Mouse (Mus musculus) testis, adult 2 months (tissue): ENCODE measurements around the gene Pip5k1b. TPM values are rescaled to one million over a fixed set of nuclear protein-coding genes. Genes with fewer than 3 reads are reported as not detected.

Experiments used
- H3K27ac ChIP-seq: fragments of 200-500 bp; 2 replicates; pipeline ENCODE4 v1.5.1; 2012; ENCODE audit warnings: low read depth, low read length; ENCODE audit not compliant: control insufficient read depth, insufficient read depth
- H3K27me3 ChIP-seq: fragments of 200-500 bp; 2 replicates; pipeline ENCODE4 v1.6.1; 2012; ENCODE audit warnings: mild to moderate bottlenecking, low read length, moderate library complexity; ENCODE audit not compliant: control insufficient read depth, insufficient read depth
- H3K36me3 ChIP-seq: fragments of 200-500 bp; 2 replicates; pipeline ENCODE4 v1.6.1; 2012; ENCODE audit warnings: mild to moderate bottlenecking, low read length; ENCODE audit not compliant: control insufficient read depth, insufficient read depth
- H3K4me1 ChIP-seq: fragments of 200-500 bp; 2 replicates; pipeline ENCODE4 v1.6.1; 2012; ENCODE audit warnings: low read length; ENCODE audit not compliant: control insufficient read depth, insufficient read depth
- H3K4me3 ChIP-seq: fragments of 200-500 bp; 2 replicates; pipeline ENCODE4 v1.5.1; 2012; ENCODE audit warnings: low read depth, mild to moderate bottlenecking, low read length, moderate library complexity, mixed read lengths; ENCODE audit not compliant: control insufficient read depth
- CTCF ChIP-seq: fragments of 200-500 bp; IDR thresholded peaks from 2 replicates; pipeline ENCODE4 v1.5.1; 2012; ENCODE audit warnings: low read depth, mild to moderate bottlenecking, inconsistent platforms, low read length, moderate library complexity; ENCODE audit not compliant: control insufficient read depth, insufficient read depth, insufficient replicate concordance
- POLR2A ChIP-seq: fragments of 200-500 bp; IDR thresholded peaks from 2 replicates; pipeline ENCODE4 v1.6.1; 2012; ENCODE audit warnings: low read depth, mild to moderate bottlenecking, inconsistent platforms, low read length, moderate library complexity; ENCODE audit not compliant: control insufficient read depth
- polyA plus RNA-seq: library from polyadenylated mRNA; depleted of rRNA; stranded (reverse); fragments of >200 nt; gene quantifications from 2 replicates; pipeline ENCODE4 v1.2.3, GENCODE M21; 2012

Gene Pip5k1b
- polyA plus RNA-seq, 1 experiment, result 6.1 TPM

DNA sequence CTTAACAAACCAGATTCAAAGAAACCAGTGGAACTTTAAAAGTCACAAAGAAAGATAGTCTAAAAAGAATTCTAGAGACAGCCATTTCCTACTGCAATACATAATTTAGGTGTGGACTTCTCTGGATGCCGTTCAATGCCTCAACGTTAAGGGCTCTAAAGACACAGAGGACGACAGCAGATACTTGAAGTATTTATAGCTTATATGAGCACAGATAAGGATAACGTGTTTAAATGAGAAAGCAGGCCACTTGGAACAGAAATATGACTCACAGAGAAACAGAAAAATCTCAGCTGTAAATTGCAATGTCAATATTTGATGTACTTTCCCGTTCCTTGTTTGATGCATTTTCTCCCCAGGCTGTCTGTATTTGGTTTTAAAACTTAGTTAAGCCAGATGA, 212.9 kb downstream of the Pip5k1b start:
- TF ChIP-seq POLR2A, result no peak
- H3K4me3 ChIP-seq, result no peak overlapping the region

DNA sequence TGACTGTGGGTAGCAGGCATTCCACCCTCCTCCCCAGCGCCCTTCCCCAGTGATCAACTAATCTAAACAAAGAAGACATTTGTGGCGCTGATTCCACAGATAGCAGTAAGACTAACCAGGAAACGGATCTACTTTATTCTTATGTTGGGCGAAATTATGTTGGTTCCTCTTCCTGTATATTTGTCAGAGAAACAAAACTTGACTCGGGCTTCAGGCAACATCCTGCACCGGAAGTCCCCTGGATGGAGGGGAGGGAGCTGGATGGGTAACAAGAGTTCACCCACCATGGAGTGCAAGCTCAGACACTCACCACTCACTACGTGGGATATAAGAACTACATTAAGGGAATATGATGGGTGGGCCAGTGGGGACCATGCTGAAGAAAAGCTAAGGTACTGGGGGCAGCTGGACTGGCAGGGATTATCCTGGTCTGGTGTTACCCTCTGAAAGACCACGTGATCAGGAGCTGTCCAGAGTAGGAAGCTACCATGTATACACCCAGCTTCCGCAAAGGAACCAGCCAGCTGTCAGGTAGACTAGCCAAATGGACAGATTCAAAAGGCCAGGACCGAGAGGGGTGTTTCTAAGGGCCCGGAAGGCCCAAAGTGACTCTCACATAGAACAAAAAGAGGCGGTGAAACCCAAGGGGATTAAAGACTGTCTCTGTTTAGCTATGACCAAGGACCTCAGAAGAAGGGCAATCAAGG, 219.1 kb downstream of the Pip5k1b start:
- no peaks in the 10 kb centered on the region for H3K27me3 ChIP-seq
- no peaks in the 10 kb centered on the region for H3K4me1 ChIP-seq
- TF ChIP-seq POLR2A (no peak), CTCF (no peak)
- no peaks in the 10 kb centered on the region for H3K36me3 ChIP-seq
- peak overlapping the region; percentile 76 for H3K27ac ChIP-seq
- H3K4me3 ChIP-seq, result no peak overlapping the region

More for the DNA sequence above, 212.9 kb downstream of the Pip5k1b start:
- no peak overlapping the region for H3K27ac ChIP-seq
- no peaks in the 10 kb centered on the region for H3K27me3 ChIP-seq
- H3K4me1 ChIP-seq, result no peaks in the 10 kb centered on the region
- H3K36me3 ChIP-seq, result no peaks in the 10 kb centered on the region

DNA sequence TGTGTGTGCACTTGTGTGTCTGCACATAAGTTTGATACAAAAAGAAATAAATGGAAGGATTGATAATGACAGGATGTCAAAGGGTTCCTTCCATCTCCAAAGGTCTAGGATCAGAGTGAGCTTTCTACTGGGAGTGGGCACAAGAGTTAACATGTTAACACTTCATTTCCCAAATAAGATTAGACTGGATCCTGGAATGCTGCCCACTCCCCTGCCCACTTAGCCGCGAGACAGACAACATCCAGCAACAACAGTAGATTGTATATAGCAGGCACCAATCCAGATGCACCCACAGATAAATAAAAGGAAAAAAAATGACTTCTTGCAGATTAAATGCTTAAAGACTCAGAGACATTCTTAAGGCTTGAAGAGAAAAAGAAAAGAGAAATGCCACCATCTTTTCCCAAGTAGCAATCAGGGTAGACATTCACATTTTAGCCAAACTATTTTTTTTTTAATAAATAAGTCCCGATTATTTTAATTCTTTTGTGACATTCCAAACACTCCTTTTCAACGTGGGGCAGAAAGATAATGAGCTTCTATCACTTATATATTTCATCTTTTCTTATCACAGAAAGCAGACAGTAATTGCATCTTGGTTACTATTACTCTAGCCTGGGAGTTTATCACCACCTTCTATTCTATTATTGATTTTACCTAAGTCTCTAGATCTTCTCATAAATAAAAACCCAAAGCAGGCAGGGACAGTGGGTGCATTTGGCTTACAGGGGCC, 219.9 kb downstream of the Pip5k1b start:
- no peak for TF ChIP-seq CTCF
- no peak for TF ChIP-seq POLR2A
- Histone ChIP-seq H3K4me1 (no peaks in the 10 kb centered on the region), H3K27ac (peak overlapping the region; percentile 42), H3K36me3 (no peaks in the 10 kb centered on the region), H3K27me3 (no peaks in the 10 kb centered on the region), H3K4me3 (no peak overlapping the region)

DNA sequence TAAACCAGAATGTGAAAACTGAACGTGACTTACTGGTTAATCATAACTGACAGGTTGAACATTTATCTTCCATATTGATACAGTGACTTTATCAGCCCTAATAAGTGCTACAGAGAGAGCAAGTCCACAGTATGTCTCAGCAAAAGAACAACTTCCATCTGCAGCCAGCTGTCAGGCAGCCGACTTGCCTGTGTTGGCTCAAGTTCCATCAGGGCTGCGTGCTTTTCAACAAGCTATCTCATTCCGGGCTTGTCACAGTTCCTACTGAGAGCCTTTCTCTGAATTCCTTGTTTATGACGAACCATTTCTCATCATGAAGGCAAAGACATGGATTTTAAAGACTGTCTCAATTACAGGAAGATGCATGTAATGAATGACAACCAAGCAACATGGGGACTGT, 222.7 kb downstream of the Pip5k1b start:
- peak overlapping the region; percentile 13; the same call in 1 of the 2 replicates for H3K27ac ChIP-seq
- TF ChIP-seq CTCF (no peak), POLR2A (no peak)
- H3K36me3 ChIP-seq, result no peaks in the 10 kb centered on the region
- no peak overlapping the region for H3K4me3 ChIP-seq
- no peaks in the 10 kb centered on the region for H3K4me1 ChIP-seq
- H3K27me3 ChIP-seq, result no peaks in the 10 kb centered on the region

DNA sequence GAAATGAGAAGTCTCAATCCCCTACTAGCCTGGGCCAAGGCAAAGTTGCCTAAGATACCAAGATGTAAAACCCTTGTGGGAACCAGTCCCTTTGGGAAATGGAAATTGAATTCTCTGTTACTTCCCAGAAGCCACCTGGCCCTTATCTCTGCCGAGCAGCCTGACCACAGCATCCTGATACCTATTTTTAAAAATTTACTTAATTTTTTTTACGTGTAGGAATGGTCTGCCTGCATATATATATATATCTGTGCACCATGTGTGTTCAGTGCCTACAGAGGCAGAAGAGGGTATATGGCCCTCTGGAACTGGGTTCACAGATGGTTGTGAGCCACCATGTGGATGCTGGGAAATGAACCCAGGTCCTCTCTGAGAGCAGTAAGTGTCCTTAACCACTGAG, 224.4 kb downstream of the Pip5k1b start:
- H3K4me1 ChIP-seq, result no peaks in the 10 kb centered on the region
- no peak for TF ChIP-seq POLR2A
- no peak for TF ChIP-seq CTCF
- no peak overlapping the region for H3K4me3 ChIP-seq
- no peaks in the 10 kb centered on the region for H3K36me3 ChIP-seq
- no peak overlapping the region for H3K27ac ChIP-seq
- no peaks in the 10 kb centered on the region for H3K27me3 ChIP-seq

DNA sequence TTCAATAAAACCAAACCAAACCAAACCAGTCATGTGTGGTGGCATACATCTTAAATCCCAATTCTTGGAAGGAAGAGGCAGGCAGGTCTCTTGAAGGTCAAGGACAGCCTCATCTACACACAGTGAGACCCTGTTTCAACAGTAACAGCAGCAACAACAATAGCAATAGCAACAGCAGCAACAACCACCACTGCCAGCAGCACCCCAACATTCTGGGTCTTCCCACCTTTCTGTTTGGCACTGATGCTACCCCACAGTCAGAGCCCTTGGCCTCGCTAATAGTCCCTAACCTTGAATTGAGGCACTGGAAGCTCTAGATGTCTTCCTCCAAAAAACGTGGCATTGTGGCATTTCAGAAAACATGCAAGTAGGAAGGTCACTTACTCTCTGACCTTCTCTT, 225.3 kb downstream of the Pip5k1b start:
- no peak overlapping the region for H3K27ac ChIP-seq
- no peaks in the 10 kb centered on the region for H3K27me3 ChIP-seq
- no peak for TF ChIP-seq POLR2A
- TF ChIP-seq CTCF, result no peak
- no peaks in the 10 kb centered on the region for H3K36me3 ChIP-seq
- H3K4me3 ChIP-seq, result no peak overlapping the region
- no peaks in the 10 kb centered on the region for H3K4me1 ChIP-seq

DNA sequence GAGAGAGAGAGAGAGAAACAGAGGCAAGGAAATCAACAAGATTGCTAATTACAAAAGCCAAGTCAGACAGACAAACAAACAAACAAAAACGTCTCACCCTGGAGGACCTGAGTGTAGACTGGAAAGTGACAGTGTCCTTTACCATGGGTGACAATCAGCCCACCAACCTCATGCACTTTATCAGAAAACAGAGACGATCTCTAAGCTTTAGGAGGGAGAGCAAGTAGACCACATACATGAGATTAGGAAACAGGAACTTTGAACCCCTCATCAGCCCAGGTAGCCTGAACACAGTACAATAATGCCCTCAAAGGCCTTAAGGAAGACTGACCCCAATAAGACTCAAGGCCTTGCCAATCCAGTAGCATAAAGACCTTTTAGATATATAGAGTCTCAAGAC, 227.8 kb downstream of the Pip5k1b start:
- H3K36me3 ChIP-seq, result no peaks in the 10 kb centered on the region
- no peaks in the 10 kb centered on the region for H3K27me3 ChIP-seq

GRCm38 (mm10) chr19:24326969-24327368, 228.7 kb downstream of the Pip5k1b start:
- Histone ChIP-seq H3K36me3 (no peaks in the 10 kb centered on the region), H3K27ac (no peak overlapping the region), H3K27me3 (no peaks in the 10 kb centered on the region), H3K4me1 (no peaks in the 10 kb centered on the region), H3K4me3 (no peak overlapping the region)
- TF ChIP-seq CTCF, result no peak
- TF ChIP-seq POLR2A, result no peak

More for the DNA sequence above, 227.8 kb downstream of the Pip5k1b start:
- TF ChIP-seq POLR2A, result no peak
- TF ChIP-seq CTCF, result no peak
- H3K4me1 ChIP-seq, result no peaks in the 10 kb centered on the region
- H3K27ac ChIP-seq, result no peak overlapping the region
- no peak overlapping the region for H3K4me3 ChIP-seq
